In the genomic region with DNA sequence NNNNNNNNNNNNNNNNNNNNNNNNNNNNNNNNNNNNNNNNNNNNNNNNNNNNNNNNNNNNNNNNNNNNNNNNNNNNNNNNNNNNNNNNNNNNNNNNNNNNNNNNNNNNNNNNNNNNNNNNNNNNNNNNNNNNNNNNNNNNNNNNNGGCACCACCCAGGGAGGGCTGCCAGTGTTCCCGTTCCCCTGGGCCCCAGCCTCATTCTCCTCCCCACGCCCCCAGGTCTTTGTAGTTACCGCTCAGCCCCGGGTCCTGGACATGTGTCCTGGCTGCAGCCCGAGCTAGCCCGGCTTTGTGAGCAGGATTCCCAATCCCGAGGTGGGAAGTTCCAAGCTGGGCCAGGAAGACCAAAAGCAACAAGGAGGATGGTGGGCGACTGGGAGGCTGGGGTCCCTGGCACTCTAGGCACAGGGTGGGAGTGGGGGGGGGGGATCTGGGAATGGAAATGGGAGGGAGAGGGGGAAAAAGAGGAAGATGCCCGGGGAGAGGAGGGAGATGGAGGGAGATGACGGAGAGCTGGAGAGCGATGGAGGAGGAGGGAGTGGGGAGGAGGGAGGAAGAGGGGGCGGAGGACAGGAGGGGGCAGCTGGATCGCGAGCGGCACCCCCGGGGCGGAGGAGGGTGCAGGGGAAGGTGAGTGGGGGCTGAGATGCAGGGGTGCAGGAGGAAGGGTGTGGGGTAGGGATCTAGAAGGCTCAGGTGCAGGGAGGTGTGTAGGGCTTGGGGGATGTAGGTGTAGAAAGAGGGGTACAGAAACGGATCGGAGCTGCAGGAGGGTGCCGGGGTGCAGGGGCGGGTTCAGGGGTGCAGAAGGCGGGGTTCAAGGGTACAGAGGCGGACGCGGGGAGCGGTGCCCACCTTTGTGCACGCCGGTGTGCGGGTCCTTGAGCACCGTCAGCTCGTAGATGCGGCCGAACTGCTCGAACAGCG, we compare ENCODE assay signal across 8 mouse cellular contexts. TPM values are rescaled to one million over a fixed set of nuclear protein-coding genes. Genes with fewer than 3 reads are reported as not detected.
DNase-seq lines count a peak whose midpoint lies in the region; ATAC-seq and TF ChIP-seq lines count a peak whose summit lies in the region.

No protein-coding gene starts in this region.

- H3K4me2 ChIP-seq in kidney, embryonic 14.5 days (replicated peaks; ENCODE audit: low read depth, low read length) = peak overlapping the region; percentile 72
- H3K4me2 ChIP-seq in forebrain, embryonic 14.5 days (ENCODE audit: low read length) = peak overlapping the region; percentile 60
- H3K4me2 ChIP-seq in liver, embryonic 15.5 days = peak overlapping the region; percentile 70

- no peak for TF ChIP-seq CTCF in Patski (IDR thresholded peaks at IDR 0.05)

- H3K27me3 ChIP-seq in kidney, embryonic 14.5 days (ENCODE audit: control insufficient read depth, insufficient read depth, low read length) = peaks cover 19% of the 10 kb centered on the region
- no peaks in the 10 kb centered on the region for H3K27me3 ChIP-seq in Patski
- H3K27me3 ChIP-seq in forebrain, embryonic 14.5 days (replicated peaks; ENCODE audit: control insufficient read depth, insufficient read depth, low read length) = no peaks in the 10 kb centered on the region
- peaks cover 60% of the 10 kb centered on the region for H3K27me3 ChIP-seq in liver, embryonic 15.5 days

- H3K9me3 ChIP-seq in kidney, embryonic 14.5 days (ENCODE audit: control insufficient read depth, low read length) = no peaks in the 10 kb centered on the region
- H3K9me3 ChIP-seq in forebrain, embryonic 14.5 days (replicated peaks; ENCODE audit: control insufficient read depth, low read length) = no peaks in the 10 kb centered on the region
- no peaks in the 10 kb centered on the region for H3K9me3 ChIP-seq in liver, embryonic 15.5 days (replicated peaks)

- 0 out of 2 replicates have a peak, but pooled peaks cover 3% of the 10 kb centered on the region for H3K4me1 ChIP-seq in kidney, embryonic 14.5 days (ENCODE audit: control insufficient read depth, insufficient read depth, low read length)
- peaks cover 24% of the 10 kb centered on the region for H3K4me1 ChIP-seq in forebrain, embryonic 14.5 days (ENCODE audit: control insufficient read depth, insufficient read depth, low read length)
- peaks cover 29% of the 10 kb centered on the region for H3K4me1 ChIP-seq in liver, embryonic 15.5 days (replicated peaks)

- CTCF ChIA-PET in Patski (lab: Charles Lee) = interaction anchor here (0.9 to 2.2 kb wide), 5 partner anchors 13 to 92 kb away, joined by 3 to 8 read pairs (median 5); no protein-coding TSS in a partner anchor

- intact Hi-C loops in left cerebral cortex, postnatal 4 days (cut with DNase I) = no loop called here

- 0 out of 2 replicates have a peak overlapping the region, but pooled peaks have one; percentile 18 for H3K9ac ChIP-seq in kidney, embryonic 14.5 days (ENCODE audit: low read depth, low read length)
- peak overlapping the region; percentile 85 for H3K9ac ChIP-seq in forebrain, embryonic 14.5 days (ENCODE audit: low read length)
- no peak overlapping the region for H3K9ac ChIP-seq in liver, embryonic 15.5 days

- no peak overlapping the region for H3K27ac ChIP-seq in kidney, embryonic 14.5 days (ENCODE audit: low read depth, low read length)
- H3K27ac ChIP-seq in forebrain, embryonic 14.5 days (ENCODE audit: low read depth, low read length) = peak overlapping the region; percentile 70
- H3K27ac ChIP-seq in liver, embryonic 15.5 days (replicated peaks) = no peak overlapping the region

- peak overlapping the region; percentile 42 for H3K4me3 ChIP-seq in kidney, embryonic 14.5 days (ENCODE audit: low read length)
- peak overlapping the region; percentile 72 for H3K4me3 ChIP-seq in forebrain, embryonic 14.5 days (ENCODE audit: low read depth, low read length)
- peak overlapping the region; percentile 42 for H3K4me3 ChIP-seq in liver, embryonic 15.5 days (replicated peaks)

- H3K36me3 ChIP-seq in kidney, embryonic 14.5 days (ENCODE audit: control insufficient read depth, insufficient read depth, low read length) = peaks cover 8% of the 10 kb centered on the region; the same call in 1 of the 2 replicates
- peaks cover 9% of the 10 kb centered on the region for H3K36me3 ChIP-seq in forebrain, embryonic 14.5 days (ENCODE audit: control insufficient read depth, insufficient read depth, low read length)
- H3K36me3 ChIP-seq in liver, embryonic 15.5 days (replicated peaks) = peaks cover 5% of the 10 kb centered on the region

- POLR2A ChIA-PET in Patski (lab: Charles Lee) = no interaction called here

- ATAC-seq in kidney, embryonic 14.5 days (ENCODE audit: low FRiP score, low TSS enrichment) = peak; percentile 9
- peak; percentile 6 for ATAC-seq in Patski
- ATAC-seq in forebrain, embryonic 14.5 days = peak; percentile 45
- no peak for ATAC-seq in liver, embryonic 15.5 days (ENCODE audit: insufficient read depth)

- no peak for DNase-seq in kidney, adult 18-20 months
- no peak for DNase-seq in Patski (ENCODE audit: low read depth, low spot score)
- peak; percentile 55 for DNase-seq in forebrain, embryonic 14.5 days (ENCODE audit: low spot score)
- DNase-seq in frontal cortex, postnatal 25 days (ENCODE audit: low spot score in 2 of 2) = no peak
- DNase-seq in left cerebral cortex, postnatal 4 days = no peak
- DNase-seq in urinary bladder, postnatal 36 days (ENCODE audit: low spot score in 2 of 2) = no peak

- in situ Hi-C loops in Patski (cut with MboI; ENCODE audit: low pct_unique_long_range_greater_than_20kb) = no loop called here

- 3% methylated on average over 34 of the region's 35 CpGs for WGBS in kidney, embryonic 14.5 days
- 3% methylated on average over 28 of the region's 35 CpGs for WGBS in forebrain, embryonic 14.5 days
- 4% methylated on average over 35 of the region's 35 CpGs for WGBS in liver, embryonic 15.5 days (ENCODE audit: insufficient replicate concordance)

RNA-seq across cellular contexts. Expression of a gene that starts 0.6 kb away (rescaled TPM):
- 0.28 and 0.36 TPM in 2 replicates for polyA plus RNA-seq in kidney, embryonic 14.5 days (2014; fragmentation: Nextera tagmentation; extraction: Ambion mirVana)
- polyA plus RNA-seq in Patski (2021) = 0.99 TPM
- 57.9 and 69.6 TPM in 2 replicates for polyA plus RNA-seq in forebrain, embryonic 14.5 days (2014; fragmentation: Nextera tagmentation; extraction: Ambion mirVana)
- 0.02 TPM in 1 of 2 replicates, not detected in the other for polyA plus RNA-seq in liver, embryonic 15.5 days (2015; fragmentation: Nextera tagmentation; extraction: Ambion mirVana)
- total RNA-seq in left cerebral cortex, postnatal 4 days (2021) = 100 to 1,000 TPM; 303 to 316 TPM

RNA-seq across cellular contexts. Expression of a gene that starts 14.3 kb away (rescaled TPM):
- polyA plus RNA-seq in kidney, embryonic 14.5 days (2014; fragmentation: Nextera tagmentation; extraction: Ambion mirVana) = 59.1 and 76.6 TPM in 2 replicates
- 104 TPM for polyA plus RNA-seq in Patski (2021)
- polyA plus RNA-seq in forebrain, embryonic 14.5 days (2014; fragmentation: Nextera tagmentation; extraction: Ambion mirVana) = 36.8 and 52.0 TPM in 2 replicates
- 43.7 and 52.0 TPM in 2 replicates for polyA plus RNA-seq in liver, embryonic 15.5 days (2015; fragmentation: Nextera tagmentation; extraction: Ambion mirVana)
- 100 to 1,000 TPM; 104 to 105 TPM for total RNA-seq in left cerebral cortex, postnatal 4 days (2021)

RNA-seq across cellular contexts. Expression of a gene that starts 18.1 kb away (rescaled TPM):
- 0.41 and 0.54 TPM in 2 replicates for polyA plus RNA-seq in kidney, embryonic 14.5 days (2014; fragmentation: Nextera tagmentation; extraction: Ambion mirVana)
- 0.03 TPM for polyA plus RNA-seq in Patski (2021)
- 0.26 and 0.53 TPM in 2 replicates for polyA plus RNA-seq in forebrain, embryonic 14.5 days (2014; fragmentation: Nextera tagmentation; extraction: Ambion mirVana)
- 4.1 and 5.4 TPM in 2 replicates for polyA plus RNA-seq in liver, embryonic 15.5 days (2015; fragmentation: Nextera tagmentation; extraction: Ambion mirVana)
- under 1 TPM; 0.14 to 0.66 TPM for total RNA-seq in left cerebral cortex, postnatal 4 days (2021)

RNA-seq across cellular contexts. Expression of a gene that starts 26.4 kb away (rescaled TPM):
- polyA plus RNA-seq in kidney, embryonic 14.5 days (2014; fragmentation: Nextera tagmentation; extraction: Ambion mirVana) = 47.3 and 59.0 TPM in 2 replicates
- 41.8 TPM for polyA plus RNA-seq in Patski (2021)
- 16.6 and 17.9 TPM in 2 replicates for polyA plus RNA-seq in forebrain, embryonic 14.5 days (2014; fragmentation: Nextera tagmentation; extraction: Ambion mirVana)
- 9.5 and 11.5 TPM in 2 replicates for polyA plus RNA-seq in liver, embryonic 15.5 days (2015; fragmentation: Nextera tagmentation; extraction: Ambion mirVana)
- 10 to 100 TPM; 29.5 to 31.1 TPM for total RNA-seq in left cerebral cortex, postnatal 4 days (2021)

RNA-seq across cellular contexts. Expression of a gene that starts 42.2 kb away (rescaled TPM):
- polyA plus RNA-seq in kidney, embryonic 14.5 days (2014; fragmentation: Nextera tagmentation; extraction: Ambion mirVana) = 0.23 and 0.60 TPM in 2 replicates
- not detected for polyA plus RNA-seq in Patski (2021)
- polyA plus RNA-seq in forebrain, embryonic 14.5 days (2014; fragmentation: Nextera tagmentation; extraction: Ambion mirVana) = 0.90 and 1.2 TPM in 2 replicates
- polyA plus RNA-seq in liver, embryonic 15.5 days (2015; fragmentation: Nextera tagmentation; extraction: Ambion mirVana) = 4.3 and 5.6 TPM in 2 replicates
- total RNA-seq in left cerebral cortex, postnatal 4 days (2021) = 1 to 10 TPM; 1.1 to 1.6 TPM

Comparison
In these comparisons a context has a peak if more than half of its experiments do, and no peak if none do; other contexts are left out.
1. RNA of a gene that starts 0.6 kb away (polyA plus RNA-seq): 57.9 to 69.6 TPM in forebrain, embryonic 14.5 days; 0.99 TPM in Patski (single experiment), 0.28 to 0.36 TPM in kidney, embryonic 14.5 days and 0.02 TPM in liver, embryonic 15.5 days; every median in the first group is over 10 times any median in the second.
2. Peak in every context shown above with its lines, with median percentiles within 50 percentile points of each other: H3K4me2 ChIP-seq and H3K4me3 ChIP-seq.